Mouse (Mus musculus) liver, adult 2 months (tissue): ENCODE measurements at regions not wholly inside any gene's neighbourhood (a gene's known extent, or its start where the extent isn't known, plus 50 kb on each side); places are given as distances from the start of the nearest gene placed in this dataset.

Source experiments
- CTCF ChIP-seq: fragments of 200-500 bp; IDR thresholded peaks from 2 replicates; pipeline ENCODE4 v1.5.1; 2011; ENCODE audit warnings: low read depth, low read length, control low read depth
- POLR2A ChIP-seq: fragments of 200-500 bp; IDR thresholded peaks from 2 replicates; pipeline ENCODE4 v1.6.1; 2011; ENCODE audit warnings: low read length, control low read depth; ENCODE audit not compliant: insufficient read depth; ENCODE audit errors: extremely low read depth

DNA sequence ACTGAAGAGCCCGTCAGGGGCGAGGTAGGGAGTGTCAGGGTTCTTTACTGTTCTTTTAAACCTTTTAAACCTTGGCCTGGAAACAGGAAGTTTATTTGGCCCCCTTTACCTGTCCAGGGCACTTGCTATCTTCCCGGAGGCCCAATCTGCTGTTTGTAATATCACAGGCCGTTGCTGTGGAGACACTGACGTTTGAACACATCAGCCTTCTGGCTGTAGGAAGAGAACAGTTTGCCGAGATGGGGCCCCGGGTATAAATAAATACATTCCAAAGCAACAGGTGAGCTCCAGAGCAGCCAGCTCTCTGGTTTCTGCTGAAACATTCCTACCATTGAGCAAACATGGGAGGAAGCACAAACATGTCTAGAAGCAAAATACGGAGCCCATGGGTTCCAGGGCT is 90.2 kb upstream of the Parp11 start:
- TF ChIP-seq POLR2A (no peak), CTCF (no peak)
